Mouse (Mus musculus): ENCODE results near the gene Hba-a2. TPM values are rescaled to one million over a fixed set of nuclear protein-coding genes. Genes with fewer than 3 reads are reported as not detected.

The Hba-a2 gene
- polyA plus RNA-seq, 2 experiments from 2014 or later: 8.9 to 339 TPM

- no peak for ATAC-seq
Measured at GRCm38 (mm10) chr11:32320507-32321195, 24.4 kb downstream of the Hba-a2 start.

- no peak for ATAC-seq
Measured at GRCm38 (mm10) chr11:32321196-32321565, 24.9 kb downstream of the Hba-a2 start.

DNA sequence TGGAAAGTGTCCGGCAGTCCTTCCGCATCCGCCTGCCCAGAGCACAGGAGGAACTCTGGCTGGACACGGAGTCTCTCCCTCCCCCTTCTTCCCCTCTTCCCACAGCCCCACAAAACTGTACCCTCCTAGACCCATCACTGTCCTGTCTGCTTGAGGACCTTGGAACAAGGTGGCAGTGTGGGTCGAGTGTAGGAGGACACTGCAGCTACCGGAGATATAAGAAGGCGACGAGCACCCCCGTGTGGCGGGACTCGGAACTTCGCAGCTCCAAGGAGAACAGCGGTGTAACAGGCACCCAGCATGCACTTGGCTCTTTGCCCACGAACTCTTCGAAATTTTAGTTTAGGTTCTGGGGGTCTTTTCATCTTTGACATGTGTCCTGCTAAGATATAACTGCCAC is 28.3 kb downstream of the Hba-a2 start:
- ATAC-seq: peak; percentile 78

GRCm38 (mm10) chr11:32331075-32331474 is 34.8 kb downstream of the Hba-a2 start:
- ATAC-seq: no peak

- no peak for ATAC-seq
Measured at GRCm38 (mm10) chr11:32331861-32332260, 35.6 kb downstream of the Hba-a2 start.

DNA sequence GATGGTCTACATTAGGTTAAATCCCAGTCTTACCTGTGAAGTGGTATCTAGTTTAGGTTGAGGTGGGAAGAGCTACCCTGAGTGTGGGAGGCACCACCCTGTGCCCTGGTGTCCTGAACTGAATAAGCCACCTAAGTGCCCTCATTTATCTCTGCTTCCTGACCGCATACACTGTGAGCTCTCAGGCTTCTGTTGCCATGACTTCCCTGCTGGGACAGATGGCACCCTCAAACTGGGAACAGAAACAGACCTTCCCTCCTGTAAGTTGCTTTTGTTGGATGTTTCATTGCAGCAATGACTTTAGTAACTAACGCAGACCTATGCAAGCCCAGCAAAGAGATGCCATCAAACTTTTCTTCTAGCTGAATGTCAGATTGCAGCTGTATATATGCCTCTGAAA is 36.9 kb downstream of the Hba-a2 start:
- ATAC-seq: no peak

GRCm38 (mm10) chr11:32336435-32336907 is 40.2 kb downstream of the Hba-a2 start:
- no peak for ATAC-seq

- no peak for ATAC-seq
Measured at GRCm38 (mm10) chr11:32339131-32339531, 42.8 kb downstream of the Hba-a2 start.

DNA sequence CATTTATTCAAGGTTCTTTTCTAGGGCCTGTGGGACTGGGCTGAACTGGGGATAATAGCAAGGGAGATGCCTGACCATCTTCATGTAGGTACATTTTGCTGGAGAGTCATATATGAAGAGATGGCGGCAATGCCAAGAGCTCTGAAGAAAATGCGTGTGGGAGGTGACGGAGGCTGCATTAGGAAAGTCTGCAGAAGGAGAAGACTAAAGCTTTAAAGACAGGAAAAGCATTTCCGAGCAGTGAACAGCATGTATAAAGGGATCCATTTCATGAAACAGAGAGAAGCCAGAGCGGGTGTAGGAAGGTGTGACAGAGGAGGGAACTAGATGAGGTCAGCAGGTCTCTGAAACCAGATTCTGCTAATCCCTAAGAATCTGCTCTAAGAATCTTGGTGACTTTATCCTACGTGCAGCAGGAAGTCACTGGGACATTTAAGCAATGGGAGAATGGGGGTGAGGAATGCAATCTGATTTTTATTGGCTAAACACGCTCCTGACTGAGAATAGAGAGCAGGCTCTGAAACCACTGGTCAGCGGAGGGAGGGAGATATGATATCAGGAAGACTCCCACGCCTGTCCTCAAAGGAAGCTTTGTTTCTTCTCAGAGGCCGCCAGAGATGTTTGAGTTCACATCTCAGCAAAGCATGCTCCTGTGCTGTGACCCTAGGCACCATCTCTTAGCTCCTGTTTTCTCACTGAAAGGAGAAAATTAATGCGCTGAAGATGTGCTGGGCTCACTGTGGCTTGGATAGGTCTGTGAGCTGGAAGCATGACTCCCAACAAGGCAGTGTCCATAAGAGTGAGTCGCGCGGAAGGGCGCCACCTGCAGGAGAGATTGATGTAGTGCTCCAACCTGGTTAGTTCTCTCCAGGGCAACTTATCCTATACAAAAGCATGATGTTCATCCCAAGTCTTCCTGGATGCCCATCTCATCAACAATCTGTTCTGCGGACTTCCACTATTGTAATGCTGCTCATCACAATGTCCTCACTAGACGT is 44.5 kb downstream of the Hba-a2 start:
- ATAC-seq: no peak

GRCm38 (mm10) chr11:32342770-32343191 is 46.5 kb downstream of the Hba-a2 start:
- ATAC-seq: no peak

- no peak for ATAC-seq
Measured at GRCm38 (mm10) chr11:32343350-32343749, 47.1 kb downstream of the Hba-a2 start.

DNA sequence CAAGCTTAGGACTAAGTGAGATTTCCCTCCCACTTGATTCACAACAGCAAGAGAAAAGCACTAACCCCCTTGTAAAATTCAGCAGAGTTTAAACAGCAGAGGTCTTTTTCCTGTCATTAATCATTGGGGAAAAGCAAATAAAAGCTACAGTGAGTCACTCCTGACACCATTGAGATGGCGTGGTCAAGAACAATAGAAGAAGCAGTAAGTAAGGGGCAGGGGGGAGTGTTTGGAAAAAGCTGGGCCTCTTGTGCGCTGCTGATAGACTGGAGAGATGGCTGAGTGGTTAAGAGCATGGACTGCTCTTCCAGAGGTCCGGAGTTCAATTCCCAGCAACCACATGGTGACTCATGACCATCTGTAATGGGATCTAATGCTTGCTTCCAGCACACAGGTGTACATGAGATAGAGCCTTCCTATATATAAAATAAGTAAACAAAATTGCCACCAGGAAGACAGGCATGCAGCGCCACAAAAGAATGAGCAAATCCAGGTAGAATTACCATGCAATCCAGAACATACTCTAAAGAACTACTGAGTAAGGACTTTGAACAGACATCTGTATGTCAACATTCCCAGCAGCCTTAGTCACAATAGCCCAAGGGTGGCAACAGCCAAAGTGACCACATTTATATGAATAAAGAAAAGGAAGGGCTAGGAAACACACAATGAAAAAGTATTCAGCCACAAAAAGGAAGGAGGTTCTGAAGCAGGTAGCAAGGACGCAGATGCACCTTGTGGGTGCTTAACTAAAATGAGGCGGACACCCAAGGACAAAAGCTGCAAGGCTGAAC is 49.4 kb downstream of the Hba-a2 start:
- no peak for ATAC-seq

Other genes starting within 250 kb of the Hba-a2 start
- 1 to 10 TPM; 4.5 to 7.1 TPM for gene Il9r, start 96.2 kb upstream of the Hba-a2 start, polyA plus RNA-seq (2017; shearing (Covaris generic))
- gene Snrnp25, start 91.1 kb upstream of the Hba-a2 start, polyA plus RNA-seq (2017; shearing (Covaris generic)): 10 to 100 TPM; 70.5 to 73.4 TPM
- gene Rhbdf1, start 74.2 kb upstream of the Hba-a2 start, polyA plus RNA-seq (2017; shearing (Covaris generic)): under 1 TPM in 1 of 2 experiments, not detected in 1; 0.49 TPM
- 10 to 100 TPM; 34.8 to 35.0 TPM for gene Mpg, start 70.0 kb upstream of the Hba-a2 start, polyA plus RNA-seq (2017; shearing (Covaris generic))
- gene Nprl3, start 28.8 kb upstream of the Hba-a2 start, polyA plus RNA-seq (2017; shearing (Covaris generic)): 10 to 100 TPM; 36.7 to 37.6 TPM
- not detected for gene Hba-x, start 20.1 kb upstream of the Hba-a2 start, polyA plus RNA-seq (2017; shearing (Covaris generic))
- gene Hba-a1, start 13.0 kb upstream of the Hba-a2 start, polyA plus RNA-seq (2017; shearing (Covaris generic)): 100 to 1,000 TPM in 1 of 2 experiments, 1 to 10 TPM in 1; 4.6 to 196 TPM
- gene Hbq1b, start 9.5 kb upstream of the Hba-a2 start, polyA plus RNA-seq (2017; shearing (Covaris generic)): not detected
- gene Hbq1a, start 3.6 kb downstream of the Hba-a2 start, polyA plus RNA-seq (2017; shearing (Covaris generic)): not detected
- under 1 TPM in 1 of 2 experiments, not detected in 1; 0.06 TPM for gene Sh3pxd2b, start 51.3 kb downstream of the Hba-a2 start, polyA plus RNA-seq (2017; shearing (Covaris generic))
- gene Ubtd2, start 158.9 kb downstream of the Hba-a2 start, polyA plus RNA-seq (2017; shearing (Covaris generic)): 1 to 10 TPM; 2.3 to 3.1 TPM
- gene Efcab9, start 235.6 kb downstream of the Hba-a2 start, polyA plus RNA-seq (2017; shearing (Covaris generic)): 1 to 10 TPM; 1.1 to 1.2 TPM
- 100 to 1,000 TPM in 1 of 2 experiments, 10 to 100 TPM in 1; 66.9 to 116 TPM for gene Stk10, start 236.8 kb downstream of the Hba-a2 start, polyA plus RNA-seq (2017; shearing (Covaris generic))